Mouse (Mus musculus): ENCODE results near the gene Cobl. TPM values are rescaled to one million over a fixed set of nuclear protein-coding genes. Genes with fewer than 3 reads are reported as not detected.

The Cobl gene
- total RNA-seq, 1 experiment, result 36.5 TPM

DNA sequence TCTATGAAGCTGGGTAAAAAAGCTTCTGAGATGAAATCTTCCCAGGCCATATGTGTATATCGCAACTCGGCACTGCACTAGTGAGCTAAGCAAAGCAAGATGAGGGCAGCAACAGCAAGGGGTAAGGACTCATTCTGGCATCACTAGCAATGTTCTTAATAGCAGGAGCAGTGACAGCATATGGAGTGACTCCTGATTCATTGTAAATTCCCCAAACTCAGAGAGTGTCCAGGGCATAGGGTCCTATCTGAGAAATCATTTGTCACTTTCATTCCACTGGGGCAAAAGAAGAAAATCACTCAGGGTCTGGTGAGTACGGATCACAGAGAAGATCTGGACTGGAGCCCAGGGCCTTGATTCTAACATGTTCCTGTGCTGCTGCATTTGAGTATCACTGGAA, 44.6 kb downstream of the Cobl start:
- TF ChIP-seq ZC3H11A (IDR thresholded peaks at IDR 0.05; ENCODE audit: borderline replicate concordance, low read depth, low read length) (no peak), HCFC1 (IDR thresholded peaks at IDR 0.05; ENCODE audit: borderline replicate concordance, insufficient read depth, low read length) (no peak), CHD2 (IDR thresholded peaks at IDR 0.05; ENCODE audit: low read depth, low read length) (no peak)
- Histone ChIP-seq H3K9ac (ENCODE audit: insufficient read depth, low read depth, low read length, poor library complexity, severe bottlenecking) (no peak overlapping the region), H3K27ac (ENCODE audit: insufficient read depth, low read depth, low read length, poor library complexity, severe bottlenecking) (no peak overlapping the region), H3K9me3 (ENCODE audit: control insufficient read depth, insufficient read depth, low read depth, low read length) (no peaks in the 10 kb centered on the region), H3K4me1 (ENCODE audit: control insufficient read depth in 2 of 2, insufficient read depth in 2 of 2, low read length in 2 of 2, poor library complexity in 1 of 2) (peaks cover 0 to 4% of the 10 kb centered on the region in 2 experiments), H3K4me3 (ENCODE audit: insufficient read depth in 1 of 2, low read depth in 1 of 2, low read length in 2 of 2, poor library complexity in 1 of 2, severe bottlenecking in 1 of 2) (no peak overlapping the region), H3K36me3 (ENCODE audit: control insufficient read depth, insufficient read depth, low read length, poor library complexity, severe bottlenecking) (peaks cover 4% of the 10 kb centered on the region; the same call in 1 of the 2 replicates)
- in situ Hi-C loops (cut with MboI; ENCODE audit: low sequenced_read_pairs in 2 of 2, unreplicated experiment in 2 of 2), result no loop called here
- no peak for DNase-seq (ENCODE audit: low read depth, low spot score)

DNA sequence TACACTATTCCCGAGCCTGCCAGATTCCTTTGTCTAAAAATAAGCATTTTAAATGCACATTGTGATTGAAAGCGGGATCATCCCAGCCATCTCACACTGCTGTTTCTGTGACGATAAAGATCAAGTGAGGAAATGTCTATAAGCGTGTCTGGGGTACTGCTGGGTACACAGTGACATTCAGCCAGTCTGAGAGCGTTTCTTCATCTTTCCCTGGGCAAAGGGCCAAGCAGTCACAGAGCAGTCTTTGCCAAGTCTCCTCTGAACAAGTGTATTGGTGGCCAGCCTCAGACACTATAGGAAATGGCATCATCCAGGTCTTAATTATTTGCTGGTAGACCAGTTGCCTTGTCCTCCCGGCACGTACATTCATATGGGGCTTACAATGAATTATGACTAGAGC, 47.9 kb downstream of the Cobl start:
- Histone ChIP-seq H3K4me3 (ENCODE audit: insufficient read depth in 1 of 2, low read depth in 1 of 2, low read length in 2 of 2, poor library complexity in 1 of 2, severe bottlenecking in 1 of 2) (no peak overlapping the region), H3K4me1 (ENCODE audit: control insufficient read depth in 2 of 2, insufficient read depth in 2 of 2, low read length in 2 of 2, poor library complexity in 1 of 2) (no peaks in the 10 kb centered on the region; a peak in 1 of 4 replicates), H3K9me3 (ENCODE audit: control insufficient read depth, insufficient read depth, low read depth, low read length) (no peaks in the 10 kb centered on the region), H3K9ac (ENCODE audit: insufficient read depth, low read depth, low read length, poor library complexity, severe bottlenecking) (no peak overlapping the region), H3K27ac (ENCODE audit: insufficient read depth, low read depth, low read length, poor library complexity, severe bottlenecking) (no peak overlapping the region), H3K36me3 (ENCODE audit: control insufficient read depth, insufficient read depth, low read length, poor library complexity, severe bottlenecking) (peaks cover 4% of the 10 kb centered on the region; the same call in 1 of the 2 replicates)
- TF ChIP-seq HCFC1 (IDR thresholded peaks at IDR 0.05; ENCODE audit: borderline replicate concordance, insufficient read depth, low read length), result no peak
- TF ChIP-seq CHD2 (IDR thresholded peaks at IDR 0.05; ENCODE audit: low read depth, low read length), result no peak
- no peak for TF ChIP-seq ZC3H11A (IDR thresholded peaks at IDR 0.05; ENCODE audit: borderline replicate concordance, low read depth, low read length)
- no peak for TF ChIP-seq MAFK (IDR thresholded peaks at IDR 0.05; ENCODE audit: insufficient read depth, low read depth, low read length)
- no peak for TF ChIP-seq ZNF384 (IDR thresholded peaks at IDR 0.05; ENCODE audit: low read depth, low read length)
- in situ Hi-C loops (cut with MboI; ENCODE audit: low sequenced_read_pairs in 2 of 2, unreplicated experiment in 2 of 2), result no loop called here
- no peak for DNase-seq (ENCODE audit: low read depth, low spot score)

DNA sequence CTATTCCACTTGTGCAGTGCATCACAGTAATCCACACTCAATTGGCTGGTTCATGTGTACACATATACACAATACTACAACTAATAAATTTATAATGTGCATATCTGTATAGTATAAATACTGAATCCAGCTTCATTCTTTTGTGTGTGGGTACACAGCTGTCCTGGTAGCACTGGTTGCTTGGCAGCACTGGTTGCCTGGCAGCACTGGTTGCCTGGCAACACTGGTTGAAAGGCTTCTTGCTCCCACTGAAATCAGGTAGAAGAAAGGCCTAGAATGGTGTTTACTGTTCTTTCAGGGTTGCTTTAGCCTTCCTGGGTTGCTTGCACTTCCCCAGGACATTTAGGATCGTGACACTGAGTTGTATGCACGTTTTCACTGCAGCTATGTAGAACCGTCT, 49.4 kb downstream of the Cobl start:
- in situ Hi-C loops (cut with MboI; ENCODE audit: low sequenced_read_pairs in 2 of 2, unreplicated experiment in 2 of 2), result no loop called here
- DNase-seq (ENCODE audit: low read depth, low spot score), result no peak
- no peak overlapping the region for H3K4me3 ChIP-seq (ENCODE audit: insufficient read depth in 1 of 2, low read depth in 1 of 2, low read length in 2 of 2, poor library complexity in 1 of 2, severe bottlenecking in 1 of 2)

DNA sequence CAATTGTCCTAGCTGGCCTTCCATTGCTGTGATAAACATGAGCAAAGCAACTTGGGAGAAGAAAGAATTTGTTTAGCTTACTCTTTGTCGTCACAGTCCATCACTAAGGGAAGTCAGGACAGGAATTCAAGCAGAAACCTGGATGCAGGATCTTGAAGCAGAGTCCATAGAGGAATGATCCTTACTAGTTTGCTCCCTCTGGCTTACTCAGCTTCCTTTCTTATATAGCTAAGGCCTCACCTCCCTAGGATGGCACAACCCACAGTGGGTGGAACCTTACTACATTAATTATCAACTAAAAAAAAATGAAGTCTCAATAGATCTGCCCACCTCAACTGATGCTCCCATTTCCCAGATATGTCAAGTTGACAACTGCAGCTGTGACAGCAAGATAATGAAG, 52.8 kb downstream of the Cobl start:
- DNase-seq (ENCODE audit: low read depth, low spot score), result no peak
- no peak overlapping the region for H3K27ac ChIP-seq (ENCODE audit: insufficient read depth, low read depth, low read length, poor library complexity, severe bottlenecking)
- no peak overlapping the region for H3K4me3 ChIP-seq (ENCODE audit: insufficient read depth in 1 of 2, low read depth in 1 of 2, low read length in 2 of 2, poor library complexity in 1 of 2, severe bottlenecking in 1 of 2)
- H3K36me3 ChIP-seq (ENCODE audit: control insufficient read depth, insufficient read depth, low read length, poor library complexity, severe bottlenecking), result no peaks in the 10 kb centered on the region
- in situ Hi-C loops (cut with MboI; ENCODE audit: low sequenced_read_pairs in 2 of 2, unreplicated experiment in 2 of 2), result no loop called here
- H3K9me3 ChIP-seq (ENCODE audit: control insufficient read depth, insufficient read depth, low read depth, low read length), result no peaks in the 10 kb centered on the region
- no peak overlapping the region for H3K9ac ChIP-seq (ENCODE audit: insufficient read depth, low read depth, low read length, poor library complexity, severe bottlenecking)
- TF ChIP-seq HCFC1 (IDR thresholded peaks at IDR 0.05; ENCODE audit: borderline replicate concordance, insufficient read depth, low read length), result no peak
- TF ChIP-seq CHD2 (IDR thresholded peaks at IDR 0.05; ENCODE audit: low read depth, low read length), result no peak
- no peaks in the 10 kb centered on the region for H3K4me1 ChIP-seq (ENCODE audit: control insufficient read depth in 2 of 2, insufficient read depth in 2 of 2, low read length in 2 of 2, poor library complexity in 1 of 2)

More for the DNA sequence above, 49.4 kb downstream of the Cobl start:
- Histone ChIP-seq H3K9ac (ENCODE audit: insufficient read depth, low read depth, low read length, poor library complexity, severe bottlenecking) (no peak overlapping the region), H3K27ac (ENCODE audit: insufficient read depth, low read depth, low read length, poor library complexity, severe bottlenecking) (no peak overlapping the region), H3K4me1 (ENCODE audit: control insufficient read depth in 2 of 2, insufficient read depth in 2 of 2, low read length in 2 of 2, poor library complexity in 1 of 2) (no peaks in the 10 kb centered on the region; a peak in 1 of 4 replicates), H3K9me3 (ENCODE audit: control insufficient read depth, insufficient read depth, low read depth, low read length) (no peaks in the 10 kb centered on the region), H3K36me3 (ENCODE audit: control insufficient read depth, insufficient read depth, low read length, poor library complexity, severe bottlenecking) (0 out of 2 replicates have a peak, but pooled peaks cover 2% of the 10 kb centered on the region)
- no peak for TF ChIP-seq ZC3H11A (IDR thresholded peaks at IDR 0.05; ENCODE audit: borderline replicate concordance, low read depth, low read length)
- TF ChIP-seq ZNF384 (IDR thresholded peaks at IDR 0.05; ENCODE audit: low read depth, low read length), result no peak
- no peak for TF ChIP-seq CHD2 (IDR thresholded peaks at IDR 0.05; ENCODE audit: low read depth, low read length)
- no peak for TF ChIP-seq MAFK (IDR thresholded peaks at IDR 0.05; ENCODE audit: insufficient read depth, low read depth, low read length)
- TF ChIP-seq HCFC1 (IDR thresholded peaks at IDR 0.05; ENCODE audit: borderline replicate concordance, insufficient read depth, low read length), result no peak

DNA sequence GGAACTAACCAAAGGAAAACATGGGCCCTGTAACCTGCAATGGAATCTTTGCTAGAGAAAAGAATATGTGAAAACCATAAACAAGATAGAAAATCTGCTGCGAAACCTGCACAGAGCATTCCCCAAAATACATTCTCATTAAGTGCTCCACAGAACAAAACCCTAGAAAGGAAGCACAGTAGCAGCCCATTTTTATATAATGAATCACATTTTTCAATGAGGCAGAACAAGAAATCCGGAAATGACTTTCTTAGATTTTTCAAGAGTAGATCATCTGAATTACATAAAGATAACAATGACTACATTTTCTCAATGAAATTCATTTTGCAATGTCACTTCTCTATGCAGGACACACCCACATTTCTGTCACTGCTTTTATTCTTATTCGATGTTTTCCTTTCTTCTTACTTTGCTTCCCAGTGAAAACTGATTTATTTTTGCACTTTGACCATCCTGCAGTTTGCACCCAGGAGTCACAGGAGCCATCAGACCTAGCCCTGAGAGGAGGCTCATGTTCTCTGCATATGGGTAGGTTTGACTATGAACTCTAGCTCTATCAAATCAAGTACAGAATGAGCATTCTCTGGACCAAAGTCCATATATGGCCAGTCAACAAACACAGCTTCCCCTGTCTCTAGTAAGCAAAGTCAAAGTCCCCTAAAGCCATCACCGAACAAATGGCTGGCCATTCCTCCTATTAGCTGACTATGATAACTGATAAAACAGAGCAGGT, 53.5 kb downstream of the Cobl start:
- H3K36me3 ChIP-seq (ENCODE audit: control insufficient read depth, insufficient read depth, low read length, poor library complexity, severe bottlenecking), result no peaks in the 10 kb centered on the region
- H3K4me1 ChIP-seq (ENCODE audit: control insufficient read depth in 2 of 2, insufficient read depth in 2 of 2, low read length in 2 of 2, poor library complexity in 1 of 2), result no peaks in the 10 kb centered on the region
- DNase-seq (ENCODE audit: low read depth, low spot score), result no peak
- H3K9ac ChIP-seq (ENCODE audit: insufficient read depth, low read depth, low read length, poor library complexity, severe bottlenecking), result no peak overlapping the region
- no peaks in the 10 kb centered on the region for H3K9me3 ChIP-seq (ENCODE audit: control insufficient read depth, insufficient read depth, low read depth, low read length)
- in situ Hi-C loops (cut with MboI; ENCODE audit: low sequenced_read_pairs in 2 of 2, unreplicated experiment in 2 of 2), result no loop called here
- H3K4me3 ChIP-seq (ENCODE audit: insufficient read depth in 1 of 2, low read depth in 1 of 2, low read length in 2 of 2, poor library complexity in 1 of 2, severe bottlenecking in 1 of 2), result no peak overlapping the region
- H3K27ac ChIP-seq (ENCODE audit: insufficient read depth, low read depth, low read length, poor library complexity, severe bottlenecking), result no peak overlapping the region
- TF ChIP-seq CHD2 (IDR thresholded peaks at IDR 0.05; ENCODE audit: low read depth, low read length), result no peak
- TF ChIP-seq ZNF384 (IDR thresholded peaks at IDR 0.05; ENCODE audit: low read depth, low read length), result no peak
- TF ChIP-seq HCFC1 (IDR thresholded peaks at IDR 0.05; ENCODE audit: borderline replicate concordance, insufficient read depth, low read length), result no peak
- TF ChIP-seq ZC3H11A (IDR thresholded peaks at IDR 0.05; ENCODE audit: borderline replicate concordance, low read depth, low read length), result no peak
- TF ChIP-seq MAFK (IDR thresholded peaks at IDR 0.05; ENCODE audit: insufficient read depth, low read depth, low read length), result no peak
